Mouse (Mus musculus) heart, embryonic 10.5 days (tissue): ENCODE results near the gene Wdr54. TPM values are rescaled to one million over a fixed set of nuclear protein-coding genes. Genes with fewer than 3 reads are reported as not detected.

Source experiments
- DNase-seq: peaks from one replicate; pipeline ENCODE4 v3.0.0-alpha.2; 2017; ENCODE audit warnings: low spot score
- H3K27ac ChIP-seq: fragments of 300-500 bp; sonication (generic); 2 replicates; pipeline ENCODE4 v1.5.1; 2016; ENCODE audit warnings: mild to moderate bottlenecking
- H3K27me3 ChIP-seq: fragments of 300-500 bp; sonication (generic); 2 replicates; pipeline ENCODE4 v1.6.1; 2016; ENCODE audit warnings: mild to moderate bottlenecking; ENCODE audit not compliant: poor library complexity, insufficient read depth, severe bottlenecking
- H3K36me3 ChIP-seq: fragments of 300-500 bp; sonication (generic); 2 replicates; pipeline ENCODE4 v1.6.1; 2016; ENCODE audit warnings: mild to moderate bottlenecking, moderate library complexity
- H3K4me1 ChIP-seq: fragments of 300-500 bp; sonication (generic); 2 replicates; pipeline ENCODE4 v1.6.1; 2016; ENCODE audit warnings: mild to moderate bottlenecking
- H3K4me3 ChIP-seq: fragments of 300-500 bp; sonication (generic); 2 replicates; pipeline ENCODE4 v1.5.1; 2016; ENCODE audit warnings: mild to moderate bottlenecking, moderate library complexity
- H3K9me3 ChIP-seq: fragments of 300-500 bp; sonication (generic); 2 replicates; pipeline ENCODE4 v1.6.1; 2016; ENCODE audit warnings: mild to moderate bottlenecking, moderate library complexity
- WGBS: fragments of 180-500 bp; shearing (Covaris S2); methylation state at CpG from one replicate; pipeline ENCODE4 v1.1.7; 2016; 5-methylcytosine and 5-hydroxymethylcytosine counted together
- polyA plus RNA-seq: library from polyadenylated mRNA; unstranded; fragments of >200 nt; fragmentation: Nextera tagmentation; extraction: Ambion mirVana; gene quantifications from 2 replicates; pipeline ENCODE4 v1.2.1, GENCODE M21; 2016

Gene Wdr54
- polyA plus RNA-seq, result 6.9 and 7.3 TPM in 2 replicates

DNA sequence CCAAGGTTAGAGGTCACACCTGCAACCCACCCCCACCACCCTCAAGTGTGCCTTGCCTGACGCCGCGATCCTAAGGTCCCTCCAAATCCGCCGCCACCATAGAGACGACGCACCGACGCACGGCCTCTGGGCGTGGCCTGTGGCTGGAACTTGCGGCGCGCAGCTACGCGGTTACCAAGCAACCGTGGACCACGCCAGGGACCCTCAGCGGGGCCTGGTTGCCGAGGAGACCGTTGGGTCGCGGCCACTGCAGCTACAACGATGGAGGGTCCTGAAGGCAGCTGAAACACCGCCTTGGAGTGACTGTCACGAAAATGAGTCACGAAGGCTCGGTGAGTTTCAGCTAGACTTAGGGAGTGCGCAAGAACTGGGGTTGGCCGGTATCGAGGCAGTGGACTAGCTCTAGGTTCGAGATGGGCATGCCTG lies at the start of gene Wdr54, which contains the start of gene 1700003E16Rik:
TSS of gene Wdr54 (minus strand) at position 139 of the 426 bp plus-strand sequence.
TSS of gene 1700003E16Rik (plus strand) at position 146 of the 426 bp plus-strand sequence.
- H3K4me3 ChIP-seq, result peak within 1 kb of the TSS; percentile 68
- H3K27me3 ChIP-seq, result peaks cover 39% of the 10 kb centered on the region
- DNase-seq, result peak; percentile 93
- peaks cover 27% of the 10 kb centered on the region for H3K4me1 ChIP-seq
- WGBS, result 2% methylated on average over 32 of the region's 32 CpGs
- no peaks in the 10 kb centered on the region for H3K9me3 ChIP-seq
- peak within 1 kb of the TSS; percentile 65 for H3K27ac ChIP-seq
- peaks cover 12% of the 10 kb centered on the region; the same call in 1 of the 2 replicates for H3K36me3 ChIP-seq

DNA sequence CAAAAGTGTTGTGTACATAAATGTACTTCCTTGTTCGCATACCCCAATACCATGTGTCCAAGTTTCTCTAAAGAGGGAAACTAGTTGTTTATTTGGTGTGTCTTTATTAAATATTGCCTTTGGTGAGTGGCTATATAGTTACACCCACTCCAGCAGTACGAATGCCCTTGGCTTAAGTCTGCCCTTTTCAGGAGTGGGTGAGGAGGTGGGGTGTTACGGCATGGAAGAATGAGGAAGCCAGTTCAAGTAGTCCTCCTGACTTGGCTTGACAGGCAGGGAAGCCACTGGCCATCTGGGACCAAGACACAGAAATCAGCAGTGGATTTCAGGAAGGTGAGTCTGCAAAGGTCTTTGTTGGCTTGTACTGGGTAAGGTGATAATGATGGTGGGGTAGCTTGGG lies 49.7 kb upstream of the Wdr54 start:
- no peak for DNase-seq
- Histone ChIP-seq H3K27ac (no peak overlapping the region), H3K4me1 (peaks cover 5% of the 10 kb centered on the region; the same call in 1 of the 2 replicates), H3K36me3 (peaks cover 9% of the 10 kb centered on the region; the same call in 1 of the 2 replicates), H3K9me3 (no peaks in the 10 kb centered on the region), H3K27me3 (no peaks in the 10 kb centered on the region), H3K4me3 (no peak overlapping the region)
- 89% methylated on average over 3 of the region's 3 CpGs for WGBS

DNA sequence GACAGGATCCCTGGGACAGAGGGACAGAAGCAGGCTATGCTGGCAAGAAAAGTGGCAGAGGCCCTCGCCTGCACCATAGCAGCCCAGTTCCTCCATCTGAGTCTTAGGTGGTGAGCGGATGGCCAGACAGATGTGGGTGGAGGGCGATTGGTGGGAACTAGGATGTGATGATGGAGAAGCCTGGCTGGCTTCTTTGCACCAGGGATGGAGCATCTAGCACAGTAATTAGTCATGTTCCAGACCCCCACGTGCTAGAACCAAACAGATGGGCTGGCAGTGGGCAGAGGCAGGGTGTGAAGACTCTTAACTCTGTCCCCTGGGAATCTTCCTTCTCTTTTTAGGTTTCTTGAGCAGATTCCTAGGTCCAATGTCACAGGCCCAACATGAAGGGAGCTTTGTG lies 47.1 kb upstream of the Wdr54 start:
- Histone ChIP-seq H3K9me3 (no peaks in the 10 kb centered on the region), H3K4me3 (no peak overlapping the region), H3K36me3 (peaks cover 32% of the 10 kb centered on the region), H3K4me1 (peaks cover 7% of the 10 kb centered on the region; the same call in 1 of the 2 replicates), H3K27me3 (no peaks in the 10 kb centered on the region), H3K27ac (no peak overlapping the region)
- WGBS, result 82% methylated on average over 4 of the region's 4 CpGs
- DNase-seq, result no peak

DNA sequence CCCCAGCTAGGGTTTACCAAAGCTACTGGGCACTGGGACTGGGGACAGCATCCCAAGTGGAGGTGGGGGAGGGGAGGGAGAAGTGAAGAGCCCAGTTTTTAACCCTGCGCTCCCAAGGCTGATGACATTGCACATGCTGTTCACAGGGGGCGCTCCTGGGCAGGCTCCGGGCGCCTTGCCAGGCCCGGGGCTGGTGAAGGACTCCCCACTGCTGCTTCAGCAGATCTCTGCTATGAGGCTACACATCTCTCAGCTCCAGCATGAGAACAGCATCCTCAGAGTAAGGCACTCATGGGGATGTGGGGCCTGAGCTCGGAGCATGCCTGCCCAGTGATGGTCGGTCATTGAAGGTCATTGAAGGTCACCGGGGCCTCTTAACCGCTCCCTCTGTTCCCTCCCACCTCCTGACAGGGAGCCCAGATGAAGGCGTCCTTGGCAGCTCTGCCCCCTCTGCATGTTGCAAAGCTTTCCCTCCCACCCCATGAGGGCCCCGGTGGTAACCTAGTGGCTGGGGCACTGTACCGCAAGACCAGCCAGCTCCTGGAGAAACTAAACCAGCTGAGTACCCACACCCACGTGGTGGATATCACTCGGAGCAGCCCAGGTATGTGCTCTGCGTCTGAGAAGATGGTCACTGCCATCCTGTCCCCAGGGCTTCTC lies 41.3 kb upstream of the Wdr54 start:
- 39% methylated on average over 15 of the region's 15 CpGs for WGBS
- peak overlapping the region; percentile 63 for H3K27ac ChIP-seq
- DNase-seq, result no peak

DNA sequence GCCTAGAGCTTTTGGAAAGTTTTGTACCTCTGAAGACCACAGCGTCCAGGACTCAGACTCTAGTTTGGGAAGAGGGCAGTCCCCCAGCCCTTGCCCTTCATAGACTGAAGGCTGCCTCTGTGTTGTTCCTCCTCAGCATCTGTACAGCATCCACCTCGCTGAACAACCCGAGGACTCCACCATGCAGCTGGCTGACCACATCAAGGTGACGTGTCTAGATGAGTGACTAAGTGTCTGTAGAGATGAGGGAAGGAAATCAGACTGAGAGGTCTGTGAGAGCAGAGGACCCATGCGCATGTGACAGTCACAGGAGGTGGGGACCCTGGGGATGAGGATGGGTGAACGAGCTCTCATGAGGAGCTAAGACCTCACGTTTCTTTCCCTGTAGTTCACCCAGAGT lies 37.4 kb upstream of the Wdr54 start:
- peaks cover 21% of the 10 kb centered on the region for H3K4me1 ChIP-seq
- WGBS, result 87% methylated on average over 7 of the region's 7 CpGs

More for the DNA sequence above, 41.3 kb upstream of the Wdr54 start:
- Histone ChIP-seq H3K27me3 (no peaks in the 10 kb centered on the region), H3K36me3 (peaks cover 91% of the 10 kb centered on the region), H3K9me3 (no peaks in the 10 kb centered on the region), H3K4me1 (peaks cover 21% of the 10 kb centered on the region), H3K4me3 (no peak overlapping the region)

DNA sequence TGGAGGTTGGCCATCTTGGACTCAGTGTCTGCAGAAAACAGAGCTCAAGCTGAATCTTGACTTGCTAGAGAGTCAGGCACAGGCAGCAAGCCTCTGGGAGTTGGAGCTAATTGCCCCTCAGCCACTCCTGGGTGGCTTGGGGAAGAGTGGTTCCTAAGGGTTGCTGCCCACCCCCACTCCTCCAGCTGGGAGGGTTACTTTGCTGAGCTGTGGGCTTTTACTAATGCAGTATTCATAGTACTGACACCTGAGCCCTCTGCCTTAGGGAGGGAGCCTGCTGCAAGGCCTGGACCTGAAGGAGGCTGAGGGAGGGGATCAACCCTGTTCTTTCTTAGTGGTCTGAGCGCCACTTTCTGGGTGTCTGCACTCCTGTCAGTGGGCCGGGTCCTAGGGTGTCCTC lies 30.7 kb upstream of the Wdr54 start:
- peaks cover 25% of the 10 kb centered on the region for H3K4me1 ChIP-seq
- WGBS, result 78% methylated on average over 2 of the region's 2 CpGs
- no peaks in the 10 kb centered on the region for H3K27me3 ChIP-seq
- no peak for DNase-seq
- no peak overlapping the region for H3K4me3 ChIP-seq
- H3K27ac ChIP-seq, result 0 out of 2 replicates have a peak overlapping the region, but pooled peaks have one; percentile 37
- peaks cover 69% of the 10 kb centered on the region for H3K36me3 ChIP-seq
- H3K9me3 ChIP-seq, result no peaks in the 10 kb centered on the region

More for the DNA sequence above, 37.4 kb upstream of the Wdr54 start:
- no peaks in the 10 kb centered on the region for H3K27me3 ChIP-seq
- peaks cover 99% of the 10 kb centered on the region for H3K36me3 ChIP-seq
- H3K9me3 ChIP-seq, result no peaks in the 10 kb centered on the region
- DNase-seq, result no peak
- no peak overlapping the region for H3K4me3 ChIP-seq
- H3K27ac ChIP-seq, result no peak overlapping the region

DNA sequence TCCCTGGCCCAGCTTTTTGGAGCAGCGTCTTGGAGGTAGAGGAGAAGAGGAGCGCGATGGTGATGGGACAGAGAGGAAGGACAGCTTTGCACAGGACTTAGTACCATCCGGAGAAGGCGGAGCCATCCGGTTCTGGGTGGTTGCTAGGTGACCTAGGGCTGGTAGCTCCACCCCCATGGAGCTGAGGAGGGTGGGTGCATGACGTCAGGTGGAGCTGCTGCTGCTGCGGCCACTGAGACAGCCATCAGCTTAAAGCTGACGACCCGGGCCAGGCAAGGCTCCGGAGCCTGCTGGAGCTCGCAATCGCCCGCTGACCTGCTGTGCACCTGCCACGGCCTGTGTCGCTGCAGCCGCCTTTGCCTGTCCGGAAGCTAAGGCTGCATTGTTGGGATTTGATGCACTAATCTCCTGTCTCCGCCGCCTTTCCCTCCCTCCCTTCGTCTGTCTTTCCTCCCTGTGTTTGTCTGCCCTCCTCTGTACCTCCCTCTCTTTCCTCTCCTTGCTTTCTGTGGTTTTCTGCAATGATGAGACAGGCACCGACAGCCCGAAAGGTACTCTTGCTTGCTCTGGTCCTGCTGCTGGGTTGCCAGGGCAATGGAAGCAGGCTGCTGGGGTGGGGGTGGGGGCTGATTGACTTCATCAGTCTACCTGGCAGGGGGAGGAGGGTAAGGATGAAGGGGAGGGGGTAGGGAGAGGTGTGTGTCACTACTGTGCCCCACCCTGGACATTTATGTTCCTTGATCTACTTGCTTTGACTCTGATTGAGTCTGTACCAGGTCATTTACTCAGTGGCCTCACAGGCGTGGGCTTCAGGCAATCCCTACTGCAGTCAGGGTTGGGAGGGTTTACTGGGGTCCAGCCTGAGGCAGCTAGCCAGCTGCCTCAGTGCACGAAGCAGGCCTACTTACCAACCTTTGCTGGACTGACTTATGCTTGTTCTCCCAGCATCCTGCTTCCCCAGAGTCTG lies 30.0 kb upstream of the Wdr54 start:
- H3K4me1 ChIP-seq, result peaks cover 25% of the 10 kb centered on the region
- H3K4me3 ChIP-seq, result peak overlapping the region; percentile 42
- H3K9me3 ChIP-seq, result no peaks in the 10 kb centered on the region
- peak overlapping the region; percentile 19; the same call in 1 of the 2 replicates for H3K27ac ChIP-seq
- WGBS, result 11% methylated on average over 25 of the region's 25 CpGs
- H3K36me3 ChIP-seq, result peaks cover 61% of the 10 kb centered on the region
- no peak for DNase-seq
- H3K27me3 ChIP-seq, result no peaks in the 10 kb centered on the region

DNA sequence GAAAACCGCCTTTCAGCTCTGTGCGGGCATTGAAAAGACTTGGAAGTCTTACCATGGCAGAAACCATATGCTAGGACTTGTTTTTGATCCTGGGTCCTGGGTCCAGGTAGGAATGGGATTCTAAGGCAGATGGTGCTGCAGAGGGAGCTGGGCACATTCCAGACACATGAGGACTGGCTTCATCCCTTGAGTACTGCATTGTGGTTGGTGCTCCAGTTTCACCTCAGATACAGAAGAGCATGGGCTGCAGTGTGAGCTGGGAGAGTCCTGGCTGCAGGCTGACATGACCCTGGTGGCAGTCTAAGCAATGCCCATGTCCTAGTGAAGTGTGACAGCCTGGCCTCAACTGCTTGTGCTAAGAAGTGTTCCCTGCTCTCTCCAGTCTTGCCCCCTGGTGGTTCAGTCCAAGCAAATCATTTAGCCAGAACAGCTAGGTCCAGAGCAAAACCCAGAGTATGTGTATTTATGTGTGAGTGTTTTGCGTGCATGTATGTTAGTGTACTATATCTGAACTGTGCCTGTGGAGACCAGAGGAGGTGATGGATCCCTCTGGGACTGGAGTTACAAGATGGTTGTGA lies 28.8 kb upstream of the Wdr54 start:
- Histone ChIP-seq H3K9me3 (no peaks in the 10 kb centered on the region), H3K36me3 (peaks cover 49% of the 10 kb centered on the region), H3K27ac (no peak overlapping the region), H3K27me3 (no peaks in the 10 kb centered on the region), H3K4me3 (no peak overlapping the region), H3K4me1 (peaks cover 30% of the 10 kb centered on the region)
- 91% methylated on average over 3 of the region's 3 CpGs for WGBS
- DNase-seq, result no peak

DNA sequence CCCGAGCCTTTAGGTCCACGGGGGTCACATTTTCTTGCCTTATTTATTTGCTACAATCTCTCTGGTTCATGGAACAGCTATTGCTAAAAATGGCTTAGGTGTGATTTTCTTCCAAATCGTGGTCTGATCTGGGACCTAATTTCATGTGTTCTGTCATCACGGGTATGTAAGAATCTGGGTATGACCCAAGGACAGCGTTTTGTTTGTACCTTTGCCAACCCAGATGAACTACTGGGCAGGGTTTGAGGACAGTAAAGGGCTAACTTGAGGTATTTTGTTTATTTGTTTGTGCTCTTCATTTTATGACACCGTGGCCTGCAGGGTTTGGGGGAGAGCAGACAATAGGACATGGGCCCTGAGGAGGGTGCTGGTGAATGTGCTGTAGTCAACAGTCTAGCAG lies 24.4 kb upstream of the Wdr54 start:
- Histone ChIP-seq H3K4me3 (no peak overlapping the region), H3K36me3 (peaks cover 39% of the 10 kb centered on the region), H3K9me3 (no peaks in the 10 kb centered on the region), H3K4me1 (peaks cover 24% of the 10 kb centered on the region), H3K27me3 (no peaks in the 10 kb centered on the region), H3K27ac (no peak overlapping the region)
- DNase-seq, result no peak
- WGBS, result 80% methylated on average over 6 of the region's 6 CpGs

DNA sequence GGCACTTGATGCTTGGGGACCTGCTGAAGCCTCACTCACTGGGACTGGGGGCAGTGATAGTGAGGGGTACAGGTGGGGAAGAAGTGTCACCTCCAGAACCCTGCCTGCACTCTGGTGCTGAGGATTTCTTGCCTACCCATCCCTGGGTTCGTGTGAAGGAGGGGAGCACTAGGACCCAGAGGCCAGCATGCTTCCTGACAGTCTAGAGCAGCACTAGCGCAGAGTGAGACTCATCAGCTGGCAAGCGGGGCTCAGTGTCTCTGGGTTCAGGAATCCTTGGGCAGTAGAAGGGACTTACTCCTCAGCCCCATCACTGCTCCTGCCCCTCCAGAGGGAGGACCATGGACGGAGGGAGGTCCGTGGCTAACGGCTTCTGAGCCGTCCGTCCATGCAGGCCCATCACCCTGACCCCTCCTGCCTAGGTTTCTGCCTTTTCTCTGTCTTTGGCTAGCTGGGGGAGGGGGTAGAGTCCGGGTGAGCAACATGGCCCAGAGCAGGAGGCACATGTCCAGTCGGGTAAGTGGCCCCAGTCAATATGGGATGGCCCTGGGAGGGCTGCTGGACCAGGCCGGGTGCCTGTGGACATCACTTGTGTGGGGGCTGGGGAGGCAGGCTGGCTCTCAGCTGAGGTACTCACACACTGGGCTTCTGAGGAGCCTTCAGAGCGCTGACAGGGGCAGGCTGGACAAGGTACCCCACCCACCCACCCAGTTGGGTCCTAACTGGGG lies 23.4 kb upstream of the Wdr54 start:
- H3K27ac ChIP-seq, result peak overlapping the region; percentile 47; the same call in 1 of the 2 replicates
- no peak for DNase-seq

DNA sequence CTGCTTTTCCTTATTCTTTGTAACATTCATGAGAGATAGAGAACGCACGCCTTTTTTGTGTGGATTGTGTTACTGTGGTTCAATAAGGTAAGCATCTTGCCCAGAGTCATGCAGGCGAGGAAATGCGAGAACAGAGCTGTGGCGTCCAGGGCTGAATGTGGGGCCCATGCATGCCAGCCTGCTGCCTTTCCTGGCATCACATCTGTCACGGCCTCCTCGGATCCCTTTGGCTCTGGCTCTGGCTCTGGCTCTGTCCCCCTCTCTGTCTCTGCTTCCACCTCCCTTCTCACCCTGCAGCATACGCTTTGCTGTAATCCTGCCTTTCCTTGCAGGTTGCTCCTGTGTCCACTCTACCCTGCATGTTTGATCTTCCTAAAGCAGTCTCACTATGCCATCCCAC lies 19.8 kb upstream of the Wdr54 start:
- DNase-seq, result no peak
- peaks cover 37% of the 10 kb centered on the region for H3K4me1 ChIP-seq
- H3K27ac ChIP-seq, result no peak overlapping the region
- no peaks in the 10 kb centered on the region for H3K9me3 ChIP-seq
- no peaks in the 10 kb centered on the region for H3K27me3 ChIP-seq
- H3K36me3 ChIP-seq, result peaks cover 9% of the 10 kb centered on the region
- H3K4me3 ChIP-seq, result no peak overlapping the region
- 90% methylated on average over 8 of the region's 8 CpGs for WGBS

More for the DNA sequence above, 23.4 kb upstream of the Wdr54 start:
- H3K4me3 ChIP-seq, result peak overlapping the region; percentile 51
- H3K27me3 ChIP-seq, result no peaks in the 10 kb centered on the region
- WGBS, result 18% methylated on average over 12 of the region's 12 CpGs
- H3K36me3 ChIP-seq, result peaks cover 32% of the 10 kb centered on the region
- H3K4me1 ChIP-seq, result peaks cover 19% of the 10 kb centered on the region
- H3K9me3 ChIP-seq, result no peaks in the 10 kb centered on the region
